Mouse (Mus musculus): Measurements from ENCODE around the gene Adam12.

Gene Adam12

GRCm38 (mm10) chr7:133870265-133870664, 361.7 kb downstream of the Adam12 start:
- TF ChIP-seq CTCF (conservative IDR thresholded peaks at IDR 0.05; ENCODE audit: low read length) (no peak), NANOG (IDR thresholded peaks at IDR 0.05; ENCODE audit: borderline replicate concordance, low read length) (no peak), POU5F1 (IDR thresholded peaks at IDR 0.05; ENCODE audit: borderline replicate concordance, low read length) (no peak)
- Histone ChIP-seq H3K9me3 (ENCODE audit: low read length) (peaks cover 11% of the 10 kb centered on the region), H3K4me3 (replicated peaks; ENCODE audit: low read length) (no peak overlapping the region), H3K27me3 (ENCODE audit: insufficient read depth, low read length) (peaks cover 8% of the 10 kb centered on the region; the same call in 1 of the 2 replicates), H3K4me1 (replicated peaks; ENCODE audit: low read depth, low read length) (no peaks in the 10 kb centered on the region), H3K36me3 (ENCODE audit: insufficient read depth, low read length) (no peaks in the 10 kb centered on the region)

- H3K27me3 ChIP-seq (ENCODE audit: insufficient read depth, low read length): peaks cover 5% of the 10 kb centered on the region; the same call in 1 of the 2 replicates
- H3K9me3 ChIP-seq (ENCODE audit: low read length): peaks cover 42% of the 10 kb centered on the region
- H3K4me1 ChIP-seq (replicated peaks; ENCODE audit: low read depth, low read length): no peaks in the 10 kb centered on the region
- H3K4me3 ChIP-seq (replicated peaks; ENCODE audit: low read length): no peak overlapping the region
- TF ChIP-seq NANOG (IDR thresholded peaks at IDR 0.05; ENCODE audit: borderline replicate concordance, low read length): no peak
- TF ChIP-seq CTCF (conservative IDR thresholded peaks at IDR 0.05; ENCODE audit: low read length): no peak
- TF ChIP-seq POU5F1 (IDR thresholded peaks at IDR 0.05; ENCODE audit: borderline replicate concordance, low read length): no peak
- H3K36me3 ChIP-seq (ENCODE audit: insufficient read depth, low read length): no peaks in the 10 kb centered on the region
Measured at GRCm38 (mm10) chr7:133863684-133864083, 368.3 kb downstream of the Adam12 start.

GRCm38 (mm10) chr7:133863151-133863550, 368.8 kb downstream of the Adam12 start:
- peaks cover 42% of the 10 kb centered on the region for H3K9me3 ChIP-seq (ENCODE audit: low read length)
- H3K4me1 ChIP-seq (replicated peaks; ENCODE audit: low read depth, low read length): no peaks in the 10 kb centered on the region
- H3K27me3 ChIP-seq (ENCODE audit: insufficient read depth, low read length): peaks cover 5% of the 10 kb centered on the region; the same call in 1 of the 2 replicates
- H3K36me3 ChIP-seq (ENCODE audit: insufficient read depth, low read length): no peaks in the 10 kb centered on the region
- no peak for TF ChIP-seq POU5F1 (IDR thresholded peaks at IDR 0.05; ENCODE audit: borderline replicate concordance, low read length)
- TF ChIP-seq NANOG (IDR thresholded peaks at IDR 0.05; ENCODE audit: borderline replicate concordance, low read length): no peak
- TF ChIP-seq CTCF (conservative IDR thresholded peaks at IDR 0.05; ENCODE audit: low read length): no peak
- no peak overlapping the region for H3K4me3 ChIP-seq (replicated peaks; ENCODE audit: low read length)

DNA sequence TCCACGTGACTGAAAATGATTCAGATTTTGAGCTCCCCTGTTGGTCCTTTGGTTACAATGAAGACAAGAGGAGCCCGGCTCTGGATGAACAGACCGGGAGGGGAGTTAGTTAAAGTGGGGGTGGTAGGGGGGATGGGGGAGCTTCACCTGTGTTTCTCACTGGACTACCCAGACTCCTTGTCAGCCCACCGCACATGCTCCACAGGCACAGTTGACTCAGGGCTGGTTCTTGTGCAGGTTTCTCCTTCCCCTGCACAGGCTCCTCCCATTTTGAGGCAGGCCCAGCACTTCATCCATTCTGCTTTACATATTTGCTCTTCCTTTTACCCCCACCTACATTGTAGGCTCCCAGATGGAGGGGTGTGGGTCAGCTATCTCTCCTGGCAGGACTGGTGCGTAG, 369.2 kb downstream of the Adam12 start:
- Histone ChIP-seq H3K27me3 (ENCODE audit: insufficient read depth, low read length) (peaks cover 5% of the 10 kb centered on the region; the same call in 1 of the 2 replicates), H3K4me1 (replicated peaks; ENCODE audit: low read depth, low read length) (no peaks in the 10 kb centered on the region), H3K9me3 (ENCODE audit: low read length) (peaks cover 43% of the 10 kb centered on the region), H3K36me3 (ENCODE audit: insufficient read depth, low read length) (no peaks in the 10 kb centered on the region), H3K4me3 (replicated peaks; ENCODE audit: low read length) (no peak overlapping the region)
- no peak for TF ChIP-seq NANOG (IDR thresholded peaks at IDR 0.05; ENCODE audit: borderline replicate concordance, low read length)
- TF ChIP-seq POU5F1 (IDR thresholded peaks at IDR 0.05; ENCODE audit: borderline replicate concordance, low read length): no peak
- TF ChIP-seq CTCF (conservative IDR thresholded peaks at IDR 0.05; ENCODE audit: low read length): no peak

DNA sequence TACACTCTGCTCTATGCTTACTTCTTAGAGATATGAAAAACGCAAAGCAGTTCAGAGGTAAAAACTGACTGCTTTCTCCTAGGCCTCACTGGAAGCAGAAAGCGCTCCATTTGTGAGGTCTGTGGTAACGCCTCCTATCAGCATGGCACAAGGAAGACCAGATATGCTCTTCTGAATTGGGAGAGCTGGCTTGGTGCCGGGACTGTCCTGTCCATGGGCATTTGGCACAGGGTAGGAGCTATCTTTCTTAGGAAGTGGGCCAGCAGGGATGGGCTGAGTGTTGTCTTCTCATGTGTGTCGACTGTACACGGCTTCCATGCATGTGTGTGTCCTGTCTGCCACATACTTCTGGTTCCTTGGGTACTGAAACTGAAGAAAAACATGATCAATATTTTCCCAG, 369.7 kb downstream of the Adam12 start:
- Histone ChIP-seq H3K9me3 (ENCODE audit: low read length) (peaks cover 48% of the 10 kb centered on the region), H3K4me1 (replicated peaks; ENCODE audit: low read depth, low read length) (no peaks in the 10 kb centered on the region), H3K36me3 (ENCODE audit: insufficient read depth, low read length) (no peaks in the 10 kb centered on the region), H3K27me3 (ENCODE audit: insufficient read depth, low read length) (0 out of 2 replicates have a peak, but pooled peaks cover 5% of the 10 kb centered on the region), H3K4me3 (replicated peaks; ENCODE audit: low read length) (no peak overlapping the region)
- TF ChIP-seq CTCF (conservative IDR thresholded peaks at IDR 0.05; ENCODE audit: low read length): no peak
- no peak for TF ChIP-seq NANOG (IDR thresholded peaks at IDR 0.05; ENCODE audit: borderline replicate concordance, low read length)
- TF ChIP-seq POU5F1 (IDR thresholded peaks at IDR 0.05; ENCODE audit: borderline replicate concordance, low read length): no peak

DNA sequence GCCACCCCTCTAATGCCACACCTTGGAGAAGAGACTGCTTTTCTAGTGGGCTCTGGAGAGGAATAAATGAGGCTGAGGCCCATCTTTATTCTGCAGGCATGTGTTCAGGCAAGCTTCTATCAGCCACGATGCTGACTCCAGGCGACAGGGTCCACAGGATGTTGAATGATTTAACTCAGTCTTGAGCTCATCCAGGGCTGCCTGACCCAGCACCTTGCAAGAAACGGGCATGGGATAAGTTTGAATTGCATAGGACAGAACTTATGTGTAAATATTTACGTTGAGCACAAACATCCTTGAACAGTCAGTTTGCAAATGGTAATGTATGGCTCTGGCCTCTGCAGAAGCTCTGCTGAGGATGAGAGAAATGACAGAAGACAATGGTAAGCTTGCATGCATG, 372.4 kb downstream of the Adam12 start:
- Histone ChIP-seq H3K4me1 (replicated peaks; ENCODE audit: low read depth, low read length) (no peaks in the 10 kb centered on the region), H3K36me3 (ENCODE audit: insufficient read depth, low read length) (no peaks in the 10 kb centered on the region), H3K4me3 (replicated peaks; ENCODE audit: low read length) (no peak overlapping the region), H3K9me3 (ENCODE audit: low read length) (peaks cover 36% of the 10 kb centered on the region), H3K27me3 (ENCODE audit: insufficient read depth, low read length) (0 out of 2 replicates have a peak, but pooled peaks cover 5% of the 10 kb centered on the region)
- TF ChIP-seq CTCF (conservative IDR thresholded peaks at IDR 0.05; ENCODE audit: low read length): no peak
- no peak for TF ChIP-seq NANOG (IDR thresholded peaks at IDR 0.05; ENCODE audit: borderline replicate concordance, low read length)

DNA sequence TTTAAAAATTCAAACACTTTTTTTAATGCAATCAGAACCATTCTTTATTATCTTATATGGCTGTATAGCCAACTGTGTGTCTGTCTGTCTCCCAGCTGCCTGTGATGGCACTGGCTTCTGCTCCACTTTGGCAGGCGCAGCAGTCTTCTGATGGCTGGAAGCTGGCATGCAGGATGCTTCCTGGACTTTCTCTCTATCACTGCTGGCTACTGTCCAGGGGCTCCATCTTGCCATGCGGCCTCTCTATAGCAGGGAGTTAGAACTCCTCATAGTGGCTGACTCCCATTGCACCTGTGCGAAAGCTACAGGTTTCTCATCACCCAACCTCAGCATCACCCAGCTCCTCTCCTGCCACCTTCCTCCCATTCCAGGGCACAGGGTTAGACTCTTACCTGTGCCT, 373.4 kb downstream of the Adam12 start:
- Histone ChIP-seq H3K4me1 (replicated peaks; ENCODE audit: low read depth, low read length) (no peaks in the 10 kb centered on the region), H3K9me3 (ENCODE audit: low read length) (peaks cover 36% of the 10 kb centered on the region), H3K4me3 (replicated peaks; ENCODE audit: low read length) (no peak overlapping the region), H3K27me3 (ENCODE audit: insufficient read depth, low read length) (0 out of 2 replicates have a peak, but pooled peaks cover 5% of the 10 kb centered on the region), H3K36me3 (ENCODE audit: insufficient read depth, low read length) (no peaks in the 10 kb centered on the region)
- no peak for TF ChIP-seq CTCF (conservative IDR thresholded peaks at IDR 0.05; ENCODE audit: low read length)
- TF ChIP-seq POU5F1 (IDR thresholded peaks at IDR 0.05; ENCODE audit: borderline replicate concordance, low read length): no peak
- TF ChIP-seq NANOG (IDR thresholded peaks at IDR 0.05; ENCODE audit: borderline replicate concordance, low read length): no peak

DNA sequence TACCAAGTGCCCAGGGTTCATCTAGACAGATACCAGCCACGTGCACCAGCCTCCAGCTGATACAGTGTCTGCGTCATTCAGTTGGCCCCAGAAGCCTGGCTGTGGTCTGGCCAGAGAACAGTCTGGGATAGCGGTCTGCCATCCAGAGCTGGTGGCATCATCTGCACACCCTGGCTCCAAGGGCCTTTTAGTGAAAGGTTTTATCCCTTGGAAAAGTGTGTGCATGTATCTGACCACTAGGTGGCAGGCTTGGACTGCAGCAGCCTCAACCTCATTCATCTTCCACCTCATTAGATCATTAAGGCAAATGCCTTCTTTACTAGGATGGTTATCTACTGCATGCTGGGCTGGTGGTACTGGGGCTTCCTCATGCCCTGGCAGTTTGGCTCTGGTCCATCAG, 375.7 kb downstream of the Adam12 start:
- TF ChIP-seq CTCF (conservative IDR thresholded peaks at IDR 0.05; ENCODE audit: low read length) (peak; percentile 68), POU5F1 (IDR thresholded peaks at IDR 0.05; ENCODE audit: borderline replicate concordance, low read length) (no peak)
- peaks cover 22% of the 10 kb centered on the region for H3K9me3 ChIP-seq (ENCODE audit: low read length)
- H3K27me3 ChIP-seq (ENCODE audit: insufficient read depth, low read length): 0 out of 2 replicates have a peak, but pooled peaks cover 5% of the 10 kb centered on the region
- H3K4me1 ChIP-seq (replicated peaks; ENCODE audit: low read depth, low read length): no peaks in the 10 kb centered on the region
- no peaks in the 10 kb centered on the region for H3K36me3 ChIP-seq (ENCODE audit: insufficient read depth, low read length)
- H3K4me3 ChIP-seq (replicated peaks; ENCODE audit: low read length): no peak overlapping the region

DNA sequence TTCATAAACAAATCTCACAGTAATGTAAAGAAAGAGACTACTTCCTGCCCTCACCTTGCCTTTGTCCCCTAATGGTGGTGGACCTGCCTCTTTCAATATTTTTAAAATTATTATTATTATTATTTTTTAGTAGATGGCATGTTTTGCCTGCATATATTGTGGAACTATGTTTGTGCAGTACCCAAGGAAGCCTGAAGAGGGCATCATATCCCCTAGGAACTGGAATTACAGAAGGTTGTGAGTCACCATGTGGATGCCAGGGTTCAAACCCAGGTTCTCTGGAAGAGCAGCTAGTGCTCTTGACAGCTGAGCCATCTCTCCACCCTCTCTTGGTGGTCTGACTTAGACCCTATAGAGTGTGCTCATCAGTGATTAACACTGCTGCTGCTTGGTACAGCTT, 381.2 kb downstream of the Adam12 start:
- Histone ChIP-seq H3K36me3 (ENCODE audit: insufficient read depth, low read length) (no peaks in the 10 kb centered on the region), H3K27me3 (ENCODE audit: insufficient read depth, low read length) (no peaks in the 10 kb centered on the region), H3K9me3 (ENCODE audit: low read length) (no peaks in the 10 kb centered on the region), H3K4me3 (replicated peaks; ENCODE audit: low read length) (no peak overlapping the region), H3K4me1 (replicated peaks; ENCODE audit: low read depth, low read length) (peaks cover 20% of the 10 kb centered on the region)
- no peak for TF ChIP-seq POU5F1 (IDR thresholded peaks at IDR 0.05; ENCODE audit: borderline replicate concordance, low read length)
- TF ChIP-seq NANOG (IDR thresholded peaks at IDR 0.05; ENCODE audit: borderline replicate concordance, low read length): no peak
- TF ChIP-seq CTCF (conservative IDR thresholded peaks at IDR 0.05; ENCODE audit: low read length): peak; percentile 55

All from E14TG2a.4 (cell line).